Mouse (Mus musculus) fibroblast of lung, adult 2 months (primary cell): ENCODE data around the gene Pnpla2.
"Not testable (repeated sequence)": the region's sequence is repeated elsewhere in the genome, so short reads cannot be mapped to it uniquely, and the experiment has no call there.

Source experiments
- DNase-seq: peaks from one replicate; pipeline ENCODE4 v3.0.0-alpha.2; 2011; ENCODE audit warnings: low read depth

Gene Pnpla2

DNA sequence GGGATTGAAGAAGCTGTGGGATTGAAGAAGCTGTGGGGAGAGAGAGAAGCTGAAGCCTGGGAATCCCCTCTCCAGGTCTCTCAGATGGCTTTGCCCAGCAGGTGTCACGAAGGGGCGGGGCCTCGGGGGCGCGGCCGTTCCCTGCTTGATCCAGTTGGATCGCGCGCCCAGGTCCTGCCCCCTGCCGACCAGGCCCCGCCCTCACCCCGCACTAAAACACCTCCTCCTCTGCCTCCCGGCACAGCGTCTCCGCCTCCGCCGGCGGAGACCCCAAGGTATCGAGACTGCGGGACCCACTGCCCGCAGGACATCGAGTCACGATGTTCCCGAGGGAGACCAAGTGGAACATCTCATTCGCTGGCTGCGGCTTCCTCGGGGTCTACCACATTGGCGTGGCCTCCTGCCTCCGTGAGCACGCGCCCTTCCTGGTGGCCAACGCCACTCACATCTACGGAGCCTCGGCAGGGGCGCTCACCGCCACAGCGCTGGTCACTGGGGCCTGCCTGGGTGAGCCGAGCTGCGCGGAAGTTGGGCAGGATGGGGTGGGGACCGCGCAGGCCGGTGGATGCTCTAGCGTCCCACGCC lies at the start of gene Pnpla2:
Gene Pnpla2, plus strand, starts transcription at position 232 of the 585 bp plus-strand sequence.
- DNase-seq: no peak

DNA sequence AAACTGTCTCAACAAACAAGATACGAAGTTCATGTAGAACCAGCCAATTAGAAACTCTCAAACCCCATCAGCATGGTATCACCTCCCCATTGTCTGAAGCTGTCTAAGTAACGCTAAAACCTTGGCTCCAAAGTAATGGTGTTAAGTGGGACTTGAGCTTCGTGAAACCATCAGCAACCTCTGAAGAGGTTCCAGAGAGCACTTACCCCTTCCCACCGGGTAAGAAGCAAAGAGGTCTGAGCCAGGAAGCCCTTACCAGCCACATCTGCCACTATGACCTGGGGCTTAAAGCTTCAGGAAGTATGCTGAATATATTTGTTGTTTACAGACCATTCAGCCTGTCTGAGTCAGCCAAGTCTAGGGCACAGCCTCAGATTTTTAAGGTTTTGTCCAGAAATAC lies 49.5 kb upstream of the Pnpla2 start:
- no peak for DNase-seq

- not testable (repeated sequence) for DNase-seq
Observed at GRCm38 (mm10) chr7:141407670-141408069, 47.3 kb upstream of the Pnpla2 start.

DNA sequence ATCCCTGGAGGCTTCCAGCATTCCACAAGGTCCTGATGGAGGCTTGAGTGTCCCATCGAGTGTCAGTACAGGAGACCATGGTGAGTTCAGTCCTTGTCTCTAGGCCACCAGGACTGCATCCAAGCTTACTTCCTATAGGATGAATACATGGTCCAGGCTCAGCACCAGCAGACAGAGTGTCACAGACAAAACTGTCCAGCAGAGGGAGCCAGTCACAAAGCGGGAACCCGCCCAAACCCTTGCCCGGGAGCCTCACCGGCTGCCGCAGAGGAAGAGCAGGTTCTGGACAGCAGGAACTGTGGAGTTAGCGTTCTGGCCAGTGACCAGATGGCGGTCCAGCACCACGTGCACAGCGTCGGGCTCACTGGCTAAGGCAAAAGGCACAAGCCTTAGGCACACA lies 46.2 kb upstream of the Pnpla2 start:
- peak; percentile 36 for DNase-seq

DNA sequence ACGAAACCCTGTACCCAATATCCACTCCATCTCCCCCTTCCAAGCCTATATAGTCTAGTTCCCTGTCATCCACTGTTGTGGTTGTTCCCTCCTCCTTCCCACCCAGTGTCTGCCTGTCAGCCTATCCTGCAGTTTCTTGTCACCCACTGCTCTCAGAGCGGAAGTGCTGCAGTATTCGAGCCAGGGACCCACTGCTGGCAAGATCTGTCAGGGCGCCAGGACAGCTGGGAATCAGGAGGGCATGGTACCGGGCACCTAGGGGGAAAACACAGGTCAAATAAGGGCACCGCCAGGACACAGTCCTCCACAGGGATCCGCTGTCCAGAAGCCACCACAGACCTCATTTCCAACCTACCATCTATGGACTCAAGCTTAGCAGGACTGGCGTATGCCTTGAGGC lies 44.4 kb upstream of the Pnpla2 start:
- no peak for DNase-seq

DNA sequence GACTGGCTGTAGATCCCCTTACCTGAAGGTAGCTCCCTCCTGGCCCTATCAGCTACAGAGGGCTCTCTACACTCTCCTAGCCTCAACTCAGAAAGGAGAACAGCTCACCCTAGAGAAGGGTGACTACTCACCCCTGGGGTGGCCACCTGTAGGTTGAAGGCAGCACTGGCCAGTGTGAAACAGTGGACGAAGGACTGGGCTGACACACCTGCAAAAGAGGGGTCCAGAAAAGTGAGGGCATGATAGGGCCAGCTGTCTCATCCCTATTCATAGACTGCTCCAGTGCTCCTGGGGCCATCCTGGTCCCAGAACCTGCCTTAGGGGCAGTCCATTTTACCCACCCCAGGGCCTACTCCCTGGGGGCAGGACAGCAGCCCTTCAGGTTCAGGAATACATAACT lies 43.3 kb upstream of the Pnpla2 start:
- DNase-seq: no peak

- DNase-seq: no peak
Observed at GRCm38 (mm10) chr7:141413331-141413730, 41.7 kb upstream of the Pnpla2 start.

DNA sequence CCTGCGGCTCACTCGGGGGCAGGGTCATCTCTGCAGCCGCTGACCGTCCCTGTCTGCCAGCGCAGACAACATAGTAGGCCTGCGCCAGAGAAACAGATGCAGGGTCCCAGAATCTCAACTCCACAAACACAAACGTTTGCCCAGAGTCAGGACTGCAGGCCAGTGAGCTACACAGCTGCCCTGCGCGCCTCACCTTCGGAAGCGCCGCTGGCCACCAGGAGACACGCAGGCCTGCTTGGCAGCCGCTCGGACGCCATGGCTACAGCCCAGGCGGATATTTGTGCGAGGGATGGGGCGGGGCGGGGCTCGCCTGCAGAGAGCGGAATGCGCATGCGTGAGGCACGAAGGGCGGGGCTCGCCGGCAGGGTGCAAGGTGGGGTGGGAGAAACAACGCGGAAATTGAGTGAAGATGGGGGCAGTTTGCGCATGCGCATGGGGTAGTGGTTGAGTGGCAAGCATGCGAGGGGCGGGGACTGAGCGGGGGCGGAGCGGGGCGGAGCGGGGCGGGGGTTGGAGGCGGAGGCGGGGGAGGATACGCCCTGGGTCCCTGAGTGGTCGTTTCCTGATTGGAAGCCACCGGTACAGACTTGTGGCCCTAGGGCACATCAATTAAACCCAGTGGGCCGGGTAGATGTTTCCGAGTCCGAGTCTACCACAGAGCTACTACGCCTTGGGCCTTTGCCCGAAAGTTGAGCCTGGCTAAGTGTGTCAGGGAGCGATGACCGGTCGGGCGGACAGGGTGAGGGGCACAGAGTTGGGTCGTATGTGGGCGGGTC lies 41.0 kb upstream of the Pnpla2 start, which contains the start of gene Gatd1:
Gene Gatd1, minus strand, starts transcription at position 328 of the 776 bp plus-strand sequence.
- peak; percentile 96 for DNase-seq

DNA sequence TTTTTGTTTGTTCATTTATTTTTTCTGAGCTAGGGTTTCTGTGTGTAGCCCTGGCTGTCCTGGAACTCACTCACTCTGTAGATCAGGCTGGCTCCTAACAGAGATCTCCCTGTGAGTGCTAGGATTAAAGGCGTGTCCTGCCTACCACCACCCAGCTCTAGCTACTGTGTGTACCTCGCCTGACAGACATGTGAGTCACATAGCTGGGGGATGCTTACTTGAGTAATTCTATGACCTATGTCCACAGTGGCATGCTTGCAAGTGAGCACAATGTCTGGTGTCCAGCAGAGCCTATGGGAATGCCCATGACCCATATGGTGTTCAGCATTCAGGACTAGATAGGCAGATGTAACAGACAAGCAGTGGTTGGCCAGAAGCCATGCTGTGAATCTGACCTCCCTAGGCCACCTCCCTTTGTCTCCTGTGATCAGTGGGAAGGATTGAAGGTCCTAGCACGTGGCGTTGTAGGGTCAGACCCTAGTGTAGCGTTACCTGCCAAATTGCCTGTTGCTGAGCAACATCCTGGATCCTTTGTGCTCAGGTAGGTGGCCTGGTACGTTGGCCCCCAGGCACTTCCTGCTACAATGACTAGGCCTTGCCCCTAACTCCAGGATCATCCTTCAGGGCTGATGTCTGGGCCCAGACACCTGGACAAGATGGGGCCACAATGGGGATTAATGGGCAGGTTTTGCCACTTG lies 38.7 kb upstream of the Pnpla2 start:
- DNase-seq: no peak

DNA sequence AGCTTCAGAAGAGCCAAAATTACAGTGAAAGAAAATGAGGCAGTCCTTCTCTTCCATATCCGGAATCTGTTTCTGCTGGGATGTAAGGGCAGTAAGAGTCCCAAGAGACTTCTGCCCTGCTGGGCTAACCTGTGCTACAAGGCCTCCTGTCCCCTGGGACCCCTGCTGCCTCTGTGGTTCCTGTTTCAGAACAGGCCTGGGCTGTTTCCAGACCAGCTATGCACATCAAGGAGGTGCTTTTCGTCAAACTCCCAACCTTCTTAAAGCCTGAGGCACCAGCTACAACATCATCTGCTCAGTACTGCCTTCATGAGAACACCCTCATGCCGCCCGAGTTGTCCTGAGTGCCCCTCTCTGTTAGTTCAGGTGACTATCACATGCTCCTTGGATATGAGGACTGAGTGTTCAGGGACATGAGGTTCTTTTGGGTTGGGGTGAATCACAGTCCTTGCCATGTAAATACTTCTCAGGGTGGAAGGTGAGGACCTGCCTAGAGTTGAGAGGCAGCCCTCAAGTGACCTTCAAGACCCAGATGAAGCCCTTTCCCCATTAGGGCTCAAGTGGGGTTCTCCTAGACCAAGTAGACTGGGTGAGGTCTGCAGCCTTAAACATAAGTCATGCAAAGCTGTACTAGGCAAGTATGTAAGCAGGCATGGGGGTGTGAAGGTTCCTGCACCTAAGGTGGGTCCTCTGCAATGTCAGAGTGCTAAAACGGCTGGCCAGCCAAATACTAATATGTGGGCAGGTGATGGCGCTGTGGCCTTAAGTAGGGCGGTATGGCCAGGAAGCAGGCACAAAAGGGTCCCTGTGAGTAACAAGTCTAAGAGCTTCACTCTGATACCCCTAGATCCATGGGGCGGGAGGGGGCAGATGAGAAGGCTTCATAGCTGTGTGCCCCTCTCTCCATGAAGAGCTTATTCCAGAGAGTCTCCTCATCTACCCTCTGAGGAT lies 37.0 kb upstream of the Pnpla2 start:
- no peak for DNase-seq

GRCm38 (mm10) chr7:141418970-141419369 lies 36.0 kb upstream of the Pnpla2 start:
- no peak for DNase-seq

DNA sequence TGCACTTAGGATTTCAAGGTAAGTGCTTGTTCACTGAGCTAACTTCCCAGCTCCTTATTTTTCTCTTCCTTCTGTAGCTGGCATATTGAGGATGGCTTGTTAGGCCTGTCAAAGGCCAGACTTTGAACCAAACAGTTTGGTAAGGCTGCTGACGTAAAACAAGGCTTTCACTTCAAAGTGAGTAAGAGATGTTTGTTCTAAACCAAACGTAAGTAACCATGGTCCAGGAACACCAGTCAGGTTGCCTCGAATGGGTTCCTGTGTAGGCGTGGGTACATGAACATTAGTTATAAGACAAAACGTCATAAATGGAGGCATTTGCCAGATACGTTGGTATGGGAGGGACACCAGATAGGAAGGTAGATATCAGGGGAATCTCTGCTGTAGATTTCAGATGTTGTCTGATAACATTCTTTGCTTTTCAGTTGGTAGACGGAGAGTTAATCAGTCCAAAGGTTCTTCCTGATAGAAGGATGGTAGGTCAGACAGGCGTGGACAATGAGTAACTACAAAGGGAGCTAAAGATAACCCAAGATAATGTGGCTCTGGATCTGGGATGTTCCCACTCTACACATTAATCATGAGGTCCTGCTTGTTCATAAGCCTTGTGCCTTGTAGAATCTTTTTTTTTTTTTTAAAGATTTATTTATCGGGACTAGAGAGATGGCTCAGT lies 34.8 kb upstream of the Pnpla2 start:
- no peak for DNase-seq

GRCm38 (mm10) chr7:141423811-141424210 lies 31.2 kb upstream of the Pnpla2 start:
- DNase-seq: no peak

GRCm38 (mm10) chr7:141426948-141427730 lies 27.9 kb upstream of the Pnpla2 start:
- no peak for DNase-seq

GRCm38 (mm10) chr7:141428701-141429100 lies 26.3 kb upstream of the Pnpla2 start:
- no peak for DNase-seq

DNA sequence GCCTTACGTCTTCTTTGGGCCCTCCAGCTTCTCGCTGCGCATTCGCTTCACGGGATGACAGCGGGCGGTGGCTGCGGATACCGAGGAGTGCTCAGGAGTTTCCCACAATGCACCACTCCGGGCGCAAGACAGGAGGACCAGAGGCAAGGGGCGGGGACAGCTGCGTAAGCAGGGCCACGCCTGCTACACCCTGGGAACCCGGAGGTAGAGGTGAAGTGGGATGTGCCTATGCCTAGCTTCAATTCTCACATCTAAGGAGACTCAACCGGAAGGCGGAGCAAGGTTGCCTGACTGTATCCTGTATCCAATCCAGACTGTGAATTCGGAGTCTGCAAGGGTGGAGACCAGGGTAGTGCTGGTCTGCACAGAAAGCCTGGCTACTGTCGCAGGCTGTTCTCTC lies 25.7 kb upstream of the Pnpla2 start, which contains the start of gene Cend1:
Gene Cend1, minus strand, starts transcription at position 182 of the 400 bp plus-strand sequence.
- DNase-seq: no peak

DNA sequence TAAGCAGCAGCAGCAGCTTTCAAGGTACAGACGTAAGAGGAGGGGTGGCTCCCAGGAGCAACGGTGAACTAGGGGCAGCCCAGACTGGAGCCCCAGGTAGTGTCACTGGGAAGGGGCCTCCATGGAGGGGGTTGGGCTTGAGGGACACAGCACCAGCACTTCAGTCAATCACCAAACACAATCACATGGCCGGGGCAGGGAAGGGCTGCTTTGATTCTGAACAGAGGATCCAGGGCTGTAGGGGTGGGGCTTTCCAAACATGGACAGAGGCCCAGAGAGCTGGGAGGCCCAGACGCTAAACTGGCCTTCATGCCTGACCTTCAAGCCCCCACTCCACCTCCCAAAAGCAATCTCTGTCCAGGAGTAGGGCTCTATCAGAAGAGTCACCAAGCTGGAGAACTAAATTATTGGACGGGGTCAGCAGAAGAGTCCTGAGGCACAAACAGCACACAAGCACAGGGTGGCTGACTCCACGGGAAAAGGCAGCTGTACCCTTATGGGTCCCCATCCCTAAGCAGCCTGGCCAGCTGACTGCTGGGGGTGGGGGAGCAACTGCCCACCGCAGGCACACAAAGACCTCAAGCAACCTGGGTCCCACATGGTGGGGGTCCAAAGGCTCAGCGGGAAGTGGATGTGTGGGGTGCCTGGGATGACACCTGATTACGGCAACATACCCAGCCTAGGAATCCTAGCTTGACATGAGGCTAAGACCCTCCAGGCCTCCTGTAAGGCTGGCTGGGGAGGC lies 25.0 kb upstream of the Pnpla2 start:
- DNase-seq: no peak

DNA sequence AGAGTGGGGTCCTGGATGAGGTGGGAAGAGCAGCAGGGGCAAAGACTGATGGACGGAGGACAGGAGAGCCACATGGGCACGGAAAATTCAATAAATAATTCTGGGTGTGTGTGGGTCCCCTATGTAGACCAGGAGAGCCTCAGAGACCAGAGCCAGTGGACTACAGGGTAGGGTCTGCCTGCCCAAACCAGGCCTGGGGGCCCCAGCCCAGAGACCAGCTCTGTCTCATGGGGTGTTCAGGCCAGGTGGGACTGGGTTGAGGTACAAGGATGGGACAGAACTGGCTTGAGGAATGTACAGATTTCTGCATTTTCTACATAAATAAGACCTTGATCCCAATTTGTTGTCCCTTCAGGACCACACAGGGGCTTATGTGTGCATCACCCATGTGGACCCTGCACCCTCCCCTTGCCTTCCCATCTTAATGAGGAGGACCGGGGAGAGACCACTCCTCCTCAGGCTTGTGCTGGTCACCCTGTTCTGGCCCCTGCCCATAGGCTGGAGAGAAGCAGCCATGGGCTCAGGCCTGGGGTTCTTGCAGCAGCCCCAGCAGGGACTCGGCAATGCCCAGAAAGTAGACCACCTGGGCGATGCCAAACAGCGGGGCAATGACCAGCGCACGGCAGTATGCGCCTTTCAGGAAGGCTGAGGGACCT lies 24.3 kb upstream of the Pnpla2 start:
- no peak for DNase-seq
